Mouse (Mus musculus) embryonic fibroblast, embryonic 13.5 days (primary cell): ENCODE data around the gene Spib. TPM values are rescaled to one million over a fixed set of nuclear protein-coding genes. Genes with fewer than 3 reads are reported as not detected.

Experiments used
- H3K27ac ChIP-seq: 2 replicates; pipeline ENCODE4 v1.5.1; 2012; ENCODE audit warnings: low read length, control low read depth, inconsistent platforms; ENCODE audit not compliant: insufficient read depth
- H3K4me1 ChIP-seq: 2 replicates; pipeline ENCODE4 v1.6.1; 2011; ENCODE audit warnings: low read length; ENCODE audit not compliant: control insufficient read depth, insufficient read depth
- H3K4me3 ChIP-seq: 2 replicates; pipeline ENCODE4 v1.5.1; 2011; ENCODE audit warnings: mild to moderate bottlenecking, control low read depth, low read length; ENCODE audit not compliant: insufficient read depth
- CTCF ChIP-seq: IDR thresholded peaks from 2 replicates; pipeline ENCODE4 v1.5.1; 2011; ENCODE audit warnings: mild to moderate bottlenecking, control low read depth, low read length, moderate library complexity, borderline replicate concordance; ENCODE audit not compliant: insufficient read depth
- POLR2A ChIP-seq: IDR thresholded peaks from 2 replicates; pipeline ENCODE4 v1.6.1; 2011; ENCODE audit warnings: low read depth, mild to moderate bottlenecking, control low read depth, low read length, moderate library complexity
- polyA plus RNA-seq: library from polyadenylated mRNA; stranded (reverse); fragments of >200 nt; gene quantifications from 2 replicates; pipeline ENCODE4 v1.2.4, GENCODE M21; 2011; ENCODE audit warnings: low read depth; ENCODE audit not compliant: missing spikeins, insufficient read length

The Spib gene
- polyA plus RNA-seq, 1 experiment, result not detected

- H3K4me3 ChIP-seq, result no peak overlapping the region
- peaks cover 6% of the 10 kb centered on the region; the same call in 1 of the 2 replicates for H3K4me1 ChIP-seq
- TF ChIP-seq CTCF, result no peak
- no peak for TF ChIP-seq POLR2A
- no peak overlapping the region for H3K27ac ChIP-seq
These were observed 39.6 kb downstream of the Spib start for GRCm38 (mm10) chr7:44492166-44492826.

- TF ChIP-seq CTCF, result no peak
- no peak for TF ChIP-seq POLR2A
- Histone ChIP-seq H3K4me1 (peaks cover 6% of the 10 kb centered on the region; the same call in 1 of the 2 replicates), H3K27ac (no peak overlapping the region), H3K4me3 (no peak overlapping the region)
These were observed 40.5 kb downstream of the Spib start for GRCm38 (mm10) chr7:44491391-44491790.

GRCm38 (mm10) chr7:44490281-44490680 lies 41.6 kb downstream of the Spib start:
- Histone ChIP-seq H3K27ac (no peak overlapping the region), H3K4me1 (peaks cover 3% of the 10 kb centered on the region; the same call in 1 of the 2 replicates), H3K4me3 (no peak overlapping the region)
- TF ChIP-seq CTCF (no peak), POLR2A (no peak)

- no peaks in the 10 kb centered on the region for H3K4me1 ChIP-seq
- no peak overlapping the region for H3K4me3 ChIP-seq
- H3K27ac ChIP-seq, result no peak overlapping the region
- no peak for TF ChIP-seq CTCF
- TF ChIP-seq POLR2A, result no peak
These were observed 43.3 kb downstream of the Spib start for GRCm38 (mm10) chr7:44488545-44488944.

- TF ChIP-seq CTCF (no peak), POLR2A (no peak)
- H3K4me1 ChIP-seq, result no peaks in the 10 kb centered on the region
- H3K4me3 ChIP-seq, result no peak overlapping the region
- H3K27ac ChIP-seq, result no peak overlapping the region
These were observed 43.9 kb downstream of the Spib start for GRCm38 (mm10) chr7:44487936-44488335.

GRCm38 (mm10) chr7:44486927-44487575 lies 44.8 kb downstream of the Spib start:
- no peak overlapping the region for H3K27ac ChIP-seq
- no peak for TF ChIP-seq CTCF
- TF ChIP-seq POLR2A, result no peak
- no peaks in the 10 kb centered on the region for H3K4me1 ChIP-seq
- no peak overlapping the region for H3K4me3 ChIP-seq

GRCm38 (mm10) chr7:44485572-44486195 lies 46.2 kb downstream of the Spib start:
- TF ChIP-seq CTCF, result no peak
- TF ChIP-seq POLR2A, result no peak
- H3K27ac ChIP-seq, result no peak overlapping the region
- H3K4me3 ChIP-seq, result no peak overlapping the region
- H3K4me1 ChIP-seq, result no peaks in the 10 kb centered on the region

- Histone ChIP-seq H3K4me3 (no peak overlapping the region), H3K4me1 (no peaks in the 10 kb centered on the region), H3K27ac (no peak overlapping the region)
- TF ChIP-seq POLR2A (no peak), CTCF (peak; percentile 95)
These were observed 46.9 kb downstream of the Spib start for GRCm38 (mm10) chr7:44484841-44485571.

- TF ChIP-seq POLR2A (no peak), CTCF (no peak)
- no peaks in the 10 kb centered on the region for H3K4me1 ChIP-seq
- H3K4me3 ChIP-seq, result no peak overlapping the region
- H3K27ac ChIP-seq, result no peak overlapping the region
These were observed 47.8 kb downstream of the Spib start for GRCm38 (mm10) chr7:44484109-44484508.
